Mouse (Mus musculus) embryonic facial prominence, embryonic 14.5 days (tissue): ENCODE data around the gene Gnl1. TPM values are rescaled to one million over a fixed set of nuclear protein-coding genes. Genes with fewer than 3 reads are reported as not detected.

Experiments
- ATAC-seq: fragments of 200-750 bp; cut with Nextera tagmentation; 2 replicates; pipeline ENCODE4 v1.8.0; 2017; ENCODE audit warnings: low read depth, moderate number of reproducible peaks, moderate TSS enrichment
- DNase-seq: peaks from one replicate; pipeline ENCODE4 v3.0.0-alpha.2; 2015; ENCODE audit warnings: low spot score
- H3K27ac ChIP-seq: fragments of 300-500 bp; sonication (generic); replicated peaks from 2 replicates; pipeline ENCODE4 v1.5.1; 2014; ENCODE audit warnings: low read depth, mild to moderate bottlenecking, low read length, moderate library complexity
- H3K27me3 ChIP-seq: fragments of 300-500 bp; sonication (generic); replicated peaks from 2 replicates; pipeline ENCODE4 v1.6.1; 2014; ENCODE audit warnings: low read length; ENCODE audit not compliant: control insufficient read depth, insufficient read depth
- H3K36me3 ChIP-seq: fragments of 300-500 bp; sonication (generic); 2 replicates; pipeline ENCODE4 v1.6.1; 2014; ENCODE audit warnings: low read length, mixed read lengths; ENCODE audit not compliant: control insufficient read depth, insufficient read depth
- H3K4me1 ChIP-seq: fragments of 300-500 bp; sonication (generic); 2 replicates; pipeline ENCODE4 v1.6.1; 2014; ENCODE audit warnings: antibody characterized with exemption, low read length; ENCODE audit not compliant: control insufficient read depth, insufficient read depth
- H3K4me2 ChIP-seq: fragments of 300-500 bp; sonication (generic); 2 replicates; pipeline ENCODE4 v1.6.1; 2014; ENCODE audit warnings: low read depth, mild to moderate bottlenecking, low read length, moderate library complexity, mixed read lengths
- H3K4me3 ChIP-seq: fragments of 300-500 bp; sonication (generic); 2 replicates; pipeline ENCODE4 v1.5.1; 2014; ENCODE audit warnings: low read depth, mild to moderate bottlenecking, low read length
- H3K9ac ChIP-seq: fragments of 300-500 bp; sonication (generic); 2 replicates; pipeline ENCODE4 v1.6.1; 2014; ENCODE audit warnings: low read depth, mild to moderate bottlenecking, low read length, moderate library complexity, mixed read lengths
- H3K9me3 ChIP-seq: fragments of 300-500 bp; sonication (generic); 2 replicates; pipeline ENCODE4 v1.6.1; 2016; ENCODE audit warnings: low read length; ENCODE audit not compliant: control insufficient read depth
- WGBS: fragments of 180-500 bp; shearing (Covaris S2); extraction: QIAGEN DNeasy Blood & Tissue Kit; methylation state at CpG from one replicate; pipeline ENCODE4 v1.1.7; 2014; 5-methylcytosine and 5-hydroxymethylcytosine counted together
- polyA plus RNA-seq: library from polyadenylated mRNA; unstranded; fragments of >200 nt; fragmentation: Nextera tagmentation; extraction: Ambion mirVana; gene quantifications from 2 replicates; pipeline ENCODE4 v1.2.1, GENCODE M21; 2014

Gnl1 gene
- polyA plus RNA-seq, 1 experiment from 2014 or later: 39.9 TPM

GRCm38 (mm10) chr17:35980363-35980754 lies 708 bp downstream of the Gnl1 start:
- Histone ChIP-seq H3K27me3 (no peaks in the 10 kb centered on the region), H3K4me2 (peak overlapping the region; percentile 68), H3K4me3 (peak overlapping the region; percentile 90), H3K36me3 (peaks cover 55% of the 10 kb centered on the region), H3K27ac (peak overlapping the region; percentile 98), H3K4me1 (0 out of 2 replicates have a peak, but pooled peaks cover 3% of the 10 kb centered on the region), H3K9me3 (no peaks in the 10 kb centered on the region), H3K9ac (peak overlapping the region; percentile 81)
- ATAC-seq (peak; percentile 19), DNase-seq (peak; percentile 67)
- WGBS: 4% methylated on average over 5 of the region's 29 CpGs

GRCm38 (mm10) chr17:35981776-35982175 lies 2.1 kb downstream of the Gnl1 start:
- 93% methylated on average over 9 of the region's 9 CpGs for WGBS
- ATAC-seq (no peak), DNase-seq (no peak)
- Histone ChIP-seq H3K27ac (no peak overlapping the region), H3K4me1 (0 out of 2 replicates have a peak, but pooled peaks cover 3% of the 10 kb centered on the region), H3K4me2 (peak overlapping the region; percentile 68; the same call in 1 of the 2 replicates), H3K9me3 (no peaks in the 10 kb centered on the region), H3K36me3 (peaks cover 55% of the 10 kb centered on the region), H3K9ac (no peak overlapping the region), H3K4me3 (no peak overlapping the region), H3K27me3 (no peaks in the 10 kb centered on the region)

GRCm38 (mm10) chr17:35991781-35992180 lies 12.1 kb downstream of the Gnl1 start:
- DNase-seq: no peak

GRCm38 (mm10) chr17:35993675-35994074 lies 14.0 kb downstream of the Gnl1 start:
- ATAC-seq (peak; percentile 80), DNase-seq (peak; percentile 89)
- Histone ChIP-seq H3K4me1 (peaks cover 4% of the 10 kb centered on the region; the same call in 1 of the 2 replicates), H3K9me3 (no peaks in the 10 kb centered on the region), H3K4me3 (peak overlapping the region; percentile 46), H3K27me3 (no peaks in the 10 kb centered on the region), H3K36me3 (peaks cover 11% of the 10 kb centered on the region), H3K9ac (no peak overlapping the region), H3K27ac (no peak overlapping the region), H3K4me2 (peak overlapping the region; percentile 71; the same call in 1 of the 2 replicates)
- 7% methylated on average over 17 of the region's 17 CpGs for WGBS

More at GRCm38 (mm10) chr17:35991781-35992180, 12.1 kb downstream of the Gnl1 start:
- Histone ChIP-seq H3K4me1 (peaks cover 4% of the 10 kb centered on the region; the same call in 1 of the 2 replicates), H3K36me3 (peaks cover 29% of the 10 kb centered on the region), H3K4me3 (no peak overlapping the region), H3K27ac (no peak overlapping the region), H3K4me2 (no peak overlapping the region), H3K9ac (no peak overlapping the region), H3K27me3 (no peaks in the 10 kb centered on the region), H3K9me3 (no peaks in the 10 kb centered on the region)
- WGBS: 44% methylated on average over 10 of the region's 10 CpGs
- no peak for ATAC-seq

- DNase-seq: peak; percentile 95
- Histone ChIP-seq H3K4me2 (peak overlapping the region; percentile 71), H3K27ac (peak overlapping the region; percentile 59), H3K4me1 (peaks cover 4% of the 10 kb centered on the region; the same call in 1 of the 2 replicates), H3K9me3 (no peaks in the 10 kb centered on the region), H3K4me3 (peak overlapping the region; percentile 46), H3K27me3 (no peaks in the 10 kb centered on the region), H3K36me3 (peaks cover 4% of the 10 kb centered on the region), H3K9ac (peak overlapping the region; percentile 59)
- peak; percentile 70 for ATAC-seq
- WGBS: 3% methylated on average over 31 of the region's 31 CpGs
Observed at GRCm38 (mm10) chr17:35994175-35994878, 14.7 kb downstream of the Gnl1 start.

- peak overlapping the region; percentile 71 for H3K4me2 ChIP-seq
- H3K36me3 ChIP-seq: no peaks in the 10 kb centered on the region
- H3K4me3 ChIP-seq: peak overlapping the region; percentile 46
- no peak overlapping the region for H3K27ac ChIP-seq
- H3K27me3 ChIP-seq: no peaks in the 10 kb centered on the region
- no peaks in the 10 kb centered on the region for H3K9me3 ChIP-seq
- DNase-seq (no peak), ATAC-seq (no peak)
- 3% methylated on average over 14 of the region's 14 CpGs for WGBS
- peaks cover 4% of the 10 kb centered on the region; the same call in 1 of the 2 replicates for H3K4me1 ChIP-seq
- H3K9ac ChIP-seq: peak overlapping the region; percentile 59
Observed at GRCm38 (mm10) chr17:35994879-35995240, 15.2 kb downstream of the Gnl1 start.

GRCm38 (mm10) chr17:35996949-35997348 lies 17.3 kb downstream of the Gnl1 start:
- Histone ChIP-seq H3K9me3 (no peaks in the 10 kb centered on the region), H3K9ac (no peak overlapping the region), H3K4me1 (peaks cover 4% of the 10 kb centered on the region; the same call in 1 of the 2 replicates), H3K4me3 (no peak overlapping the region), H3K27me3 (no peaks in the 10 kb centered on the region), H3K27ac (no peak overlapping the region), H3K36me3 (no peaks in the 10 kb centered on the region), H3K4me2 (no peak overlapping the region)
- WGBS: 3% methylated on average over 11 of the region's 11 CpGs
- peak; percentile 64 for ATAC-seq
- DNase-seq: peak; percentile 94

GRCm38 (mm10) chr17:35997713-35998510 lies 18.3 kb downstream of the Gnl1 start:
- Histone ChIP-seq H3K36me3 (no peaks in the 10 kb centered on the region), H3K27me3 (no peaks in the 10 kb centered on the region), H3K4me1 (peaks cover 4% of the 10 kb centered on the region; the same call in 1 of the 2 replicates), H3K4me3 (no peak overlapping the region), H3K9me3 (no peaks in the 10 kb centered on the region), H3K27ac (no peak overlapping the region), H3K4me2 (no peak overlapping the region), H3K9ac (no peak overlapping the region)
- DNase-seq (peak; percentile 20), ATAC-seq (no peak)
- 46% methylated on average over 12 of the region's 12 CpGs for WGBS
